Mouse (Mus musculus) urinary bladder, postnatal 4 days (tissue): ENCODE data around the gene Ggn.
"Not testable (repeated sequence)": the region's sequence is repeated elsewhere in the genome, so short reads cannot be mapped to it uniquely, and the experiment has no call there.

Source experiments
- DNase-seq, 2 experiments: peaks; one replicate each; pipeline ENCODE4 v3.0.0; 2021 to 2022; ENCODE audit warnings: low spot score in 2 of 2

Ggn gene

GRCm38 (mm10) chr7:29212775-29213560 lies 43.0 kb downstream of the Ggn start:
- not testable (repeated sequence) for DNase-seq

- no peak for DNase-seq
These were observed 43.7 kb downstream of the Ggn start, which contains the start of gene Catsperg1 for GRCm38 (mm10) chr7:29213675-29214082. Gene Catsperg1 (minus strand): TSS chr7:29214035.

GRCm38 (mm10) chr7:29214236-29214635 lies 44.2 kb downstream of the Ggn start:
- DNase-seq = no peak

- no peak for DNase-seq
These were observed 44.8 kb downstream of the Ggn start for GRCm38 (mm10) chr7:29214846-29215245.
